Mouse (Mus musculus) megakaryocyte, adult 5-6 weeks (primary cell): Measurements from ENCODE around the gene Fam163a. TPM values are rescaled to one million over a fixed set of nuclear protein-coding genes. Genes with fewer than 3 reads are reported as not detected.

Source experiments
- ATAC-seq: 2 replicates; pipeline ENCODE4 v1.8.0; 2016; ENCODE audit warnings: mild to moderate bottlenecking, inconsistent platforms; ENCODE audit not compliant: poor library complexity, severe bottlenecking
- total RNA-seq, 2 experiments: library from RNA; stranded (forward) in 1 of 2; stranded (reverse) in 1 of 2; fragments of 153-499, 151-499 nt in 1 of 2; fragments of 221-1000, 200-1000 nt in 1 of 2; gene quantifications; 2 replicates each; pipeline versions ENCODE4 v1.2.3 to v1.2.4; 2015 to 2017

Fam163a gene
- total RNA-seq, 2 experiments from 2014 or later: not detected

DNA sequence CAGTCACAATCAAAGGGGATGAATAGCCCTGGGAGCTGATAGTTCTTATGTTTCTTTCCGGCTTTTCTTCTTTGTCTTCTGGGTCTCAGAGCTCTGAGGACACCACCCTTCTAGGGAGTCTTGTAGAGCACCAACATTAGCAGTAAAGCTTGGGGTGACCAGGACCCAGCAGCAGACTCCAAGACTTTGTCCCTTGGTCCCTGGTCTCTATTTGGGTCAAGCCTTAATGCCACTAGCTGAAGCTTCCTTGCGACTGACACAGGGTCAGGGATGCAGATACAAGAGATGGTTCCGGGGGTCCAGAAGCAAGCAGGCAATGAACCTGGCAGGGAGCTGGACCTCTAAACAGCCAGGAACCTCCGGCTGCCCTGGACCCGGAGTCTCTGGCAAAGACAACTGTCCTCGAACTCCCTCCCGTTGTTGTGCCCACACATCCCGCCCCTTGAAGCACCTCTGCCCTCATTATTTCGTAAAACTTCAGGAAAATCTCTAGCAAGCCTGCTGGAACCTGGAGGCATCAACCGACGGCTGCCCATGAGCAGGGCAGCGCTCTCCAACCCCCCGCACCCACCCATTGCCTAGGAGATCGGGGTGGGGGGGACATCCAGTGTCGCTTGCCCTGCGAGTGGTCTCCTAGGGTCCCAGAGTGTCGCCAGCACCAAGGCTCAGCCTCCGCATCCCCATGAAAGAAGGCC is 718 bp downstream of the Fam163a start:
- ATAC-seq: no peak

DNA sequence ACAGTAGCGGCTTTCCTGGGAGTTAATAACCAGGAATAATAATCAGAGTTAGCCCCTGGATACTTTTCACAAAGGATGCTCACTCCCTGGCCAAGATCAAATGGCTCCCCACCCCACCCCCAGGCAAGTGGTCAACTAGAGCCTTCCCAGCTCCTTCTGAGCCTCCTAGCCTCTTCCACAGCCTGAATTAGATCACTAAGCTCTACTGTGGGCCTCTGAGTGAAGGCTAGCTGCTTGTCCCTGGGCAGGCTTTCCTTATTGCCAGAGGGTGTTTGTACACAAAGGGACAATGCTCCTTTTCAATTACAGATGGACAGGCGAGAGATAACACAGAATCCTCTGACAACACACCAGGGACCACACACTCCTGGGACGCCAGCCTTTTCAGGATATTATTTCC is 2.2 kb downstream of the Fam163a start:
- no peak for ATAC-seq

DNA sequence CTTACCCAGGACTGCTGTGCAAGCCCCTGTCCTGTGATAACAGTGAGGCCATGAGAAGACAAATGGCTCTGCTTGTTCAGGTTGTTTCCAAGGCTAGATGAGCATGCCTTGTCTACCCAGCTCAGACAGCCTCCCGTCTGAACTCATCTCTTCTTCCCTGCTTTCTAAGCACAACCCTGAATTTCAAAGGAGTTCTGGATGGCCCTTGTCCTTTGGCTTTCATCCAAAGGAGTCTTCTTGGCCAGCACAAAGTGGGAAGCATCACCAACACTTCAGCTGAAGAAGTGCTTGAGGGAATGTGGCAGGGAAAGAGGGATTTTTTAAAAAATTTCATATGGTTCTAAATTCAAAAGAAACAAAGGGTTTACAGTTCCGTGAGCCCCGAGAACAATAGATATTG is 3.8 kb downstream of the Fam163a start:
- no peak for ATAC-seq

DNA sequence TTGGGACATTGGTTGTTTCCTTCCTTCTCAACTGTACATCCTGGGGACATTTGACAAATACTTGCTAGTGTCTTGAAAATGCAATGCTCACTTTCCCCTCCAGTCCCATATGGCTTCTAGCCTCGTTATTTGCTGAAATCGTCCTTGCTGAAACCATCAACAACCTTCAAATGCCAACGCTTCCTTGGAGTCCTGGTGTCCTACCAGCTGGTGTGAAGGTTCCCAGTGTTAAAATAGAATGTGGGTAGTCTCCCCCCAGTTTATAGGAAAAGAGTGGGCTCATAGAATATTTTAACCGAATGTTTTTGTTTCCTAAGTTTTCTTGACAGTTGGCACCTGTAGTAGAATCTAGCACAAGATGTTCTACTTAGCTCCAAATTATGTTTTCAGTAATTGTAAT is 7.2 kb downstream of the Fam163a start:
- ATAC-seq: no peak

DNA sequence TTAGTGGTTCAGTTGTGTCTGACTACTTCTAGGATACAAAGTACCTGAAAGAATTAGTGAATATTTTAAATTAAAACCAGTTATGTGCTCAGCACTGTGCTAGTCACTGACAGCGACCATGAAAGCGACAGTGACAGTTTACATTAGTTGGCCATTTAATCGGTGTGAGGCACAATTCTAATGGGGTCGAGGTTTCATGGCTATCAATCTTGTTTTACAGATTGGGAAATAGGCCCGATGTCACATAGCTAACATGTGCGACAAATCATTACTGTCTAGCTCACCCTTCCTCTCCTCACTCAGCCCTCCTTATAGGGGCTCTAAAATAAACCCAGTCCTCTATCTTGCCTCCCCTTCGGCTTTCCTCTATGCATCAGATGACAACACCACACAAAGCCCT is 11.5 kb downstream of the Fam163a start:
- no peak for ATAC-seq

DNA sequence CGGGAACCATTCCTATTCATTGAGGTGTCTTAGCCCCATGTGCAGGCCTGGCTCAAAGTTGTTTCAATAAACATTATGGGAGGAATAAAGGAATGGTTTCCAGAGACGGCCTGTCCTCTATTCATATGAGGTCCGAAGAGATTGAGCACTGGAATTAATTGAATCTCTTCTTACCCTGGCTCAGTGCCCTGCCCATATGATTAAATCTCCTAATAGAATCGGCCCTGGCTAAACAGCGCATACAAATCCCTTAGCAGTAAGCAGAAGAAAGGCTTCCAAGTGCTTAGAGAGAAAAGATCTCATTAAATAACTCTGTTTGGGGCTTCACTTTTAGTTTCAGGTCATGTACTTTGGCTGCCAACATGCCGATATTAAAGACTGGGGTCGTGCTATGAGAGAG is 12.0 kb downstream of the Fam163a start:
- no peak for ATAC-seq

DNA sequence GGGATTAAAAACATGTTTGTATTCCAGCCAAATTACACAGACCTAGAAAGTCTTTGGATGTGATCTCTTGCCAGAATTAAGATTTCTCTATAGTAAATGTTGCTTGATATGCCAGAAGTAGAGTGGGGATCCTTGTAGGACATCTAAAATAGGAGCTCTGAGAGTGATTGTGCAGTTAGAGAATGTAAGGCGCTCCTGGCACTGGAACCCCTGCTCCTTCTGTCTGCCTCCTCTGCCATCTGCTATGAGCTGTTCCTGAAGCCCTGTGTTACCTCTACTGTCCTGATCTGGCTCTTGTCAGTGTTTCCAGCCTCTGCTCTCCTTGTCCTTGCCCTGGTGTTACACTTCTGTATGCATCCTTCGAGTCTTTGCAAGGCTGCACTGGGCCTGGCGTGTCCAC is 18.2 kb downstream of the Fam163a start:
- no peak for ATAC-seq

DNA sequence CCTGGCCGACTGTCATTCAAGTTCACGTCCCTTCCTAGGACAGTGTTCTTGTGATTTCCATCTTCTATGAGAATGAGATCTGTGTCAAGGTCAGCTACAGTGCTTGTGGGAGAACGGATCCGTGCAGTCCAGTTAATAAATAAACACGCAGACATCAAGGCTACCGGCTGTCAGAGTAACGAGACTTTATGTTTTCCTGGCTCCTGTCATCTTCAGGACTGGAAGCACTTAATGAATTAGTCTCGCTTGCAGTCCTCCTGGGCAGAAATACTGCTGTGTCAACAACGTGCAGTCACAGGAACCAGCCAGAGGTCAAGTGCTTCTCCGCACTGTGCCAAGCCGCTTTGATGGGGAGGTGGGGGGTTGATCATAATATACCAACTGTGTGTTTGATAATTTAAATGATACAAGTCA is 20.7 kb downstream of the Fam163a start:
- no peak for ATAC-seq

DNA sequence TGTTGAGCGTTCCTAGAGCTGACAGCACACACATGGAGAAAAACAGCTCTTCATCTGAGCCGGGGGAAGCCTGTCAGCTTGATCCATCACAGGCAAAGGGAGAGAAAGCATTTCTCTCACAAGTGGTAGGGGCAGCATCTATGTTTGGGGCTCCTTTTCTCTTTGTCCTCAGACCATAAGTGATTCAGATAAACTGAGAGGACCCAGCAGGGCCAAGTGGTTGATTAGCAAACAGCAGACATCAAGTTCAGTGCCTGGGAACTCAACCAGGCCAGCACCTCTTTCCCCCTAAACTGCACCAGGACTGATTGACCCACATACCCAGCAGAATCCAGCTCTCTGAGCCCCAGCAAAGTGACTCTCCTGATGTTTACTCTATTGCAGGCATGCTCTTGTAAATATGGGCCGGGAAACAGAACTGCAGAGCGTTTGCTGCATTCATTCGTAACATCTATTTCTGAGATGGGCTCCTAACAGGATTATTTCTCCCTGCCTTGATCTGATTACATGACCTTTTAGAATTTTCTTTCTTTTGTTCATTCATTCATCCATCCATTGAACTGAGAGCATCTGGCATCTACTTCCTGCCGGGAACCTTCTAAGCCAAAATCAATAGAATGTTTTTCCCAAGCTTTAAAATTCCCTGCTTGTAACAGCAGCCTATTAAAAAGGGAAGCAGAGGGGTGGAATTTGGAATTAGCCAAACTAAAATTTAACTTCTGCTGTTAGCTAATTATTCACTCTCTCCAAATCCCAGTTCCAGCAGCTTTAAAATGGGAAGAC is 21.5 kb downstream of the Fam163a start:
- ATAC-seq: no peak

DNA sequence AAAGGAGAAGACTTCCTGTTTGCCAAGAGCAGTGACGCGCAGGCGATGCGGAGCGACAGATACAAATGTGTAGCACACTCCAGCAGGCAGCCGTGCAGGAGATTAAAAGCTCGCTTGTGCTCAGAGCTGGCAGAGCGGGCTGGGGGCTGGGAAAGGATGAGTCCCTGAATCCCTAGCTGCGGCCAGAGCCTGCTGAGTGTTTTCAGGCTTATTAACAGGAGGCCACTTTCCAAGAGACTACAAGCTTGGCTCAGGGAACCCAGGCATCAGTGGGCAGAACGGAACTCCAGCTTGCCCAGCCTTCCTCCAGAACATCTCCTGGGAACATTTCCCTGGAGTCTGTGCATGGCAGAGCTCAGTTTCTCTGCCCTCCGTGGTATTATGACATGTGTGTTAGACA is 25.0 kb downstream of the Fam163a start:
- ATAC-seq: no peak

DNA sequence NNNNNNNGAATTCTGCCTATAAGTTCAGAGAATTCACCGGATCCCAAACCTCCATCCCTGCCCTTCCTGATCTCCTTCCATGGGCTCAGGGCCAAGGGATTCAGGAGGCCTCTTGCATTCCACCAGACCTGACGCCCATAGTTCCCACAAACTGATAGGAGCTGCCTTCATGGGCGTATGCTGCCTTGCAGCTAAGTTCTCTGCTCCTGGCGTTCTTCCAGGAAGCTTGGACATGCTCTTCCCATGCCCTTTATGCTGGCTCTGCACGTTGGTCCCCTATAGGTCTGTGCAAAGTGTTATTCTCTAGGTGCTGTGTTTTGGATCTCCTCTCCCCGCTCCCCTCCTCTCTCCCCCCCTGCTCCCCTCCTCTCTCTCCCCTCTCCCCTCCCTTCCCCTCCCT is 36.1 kb downstream of the Fam163a start:
- ATAC-seq: no peak

DNA sequence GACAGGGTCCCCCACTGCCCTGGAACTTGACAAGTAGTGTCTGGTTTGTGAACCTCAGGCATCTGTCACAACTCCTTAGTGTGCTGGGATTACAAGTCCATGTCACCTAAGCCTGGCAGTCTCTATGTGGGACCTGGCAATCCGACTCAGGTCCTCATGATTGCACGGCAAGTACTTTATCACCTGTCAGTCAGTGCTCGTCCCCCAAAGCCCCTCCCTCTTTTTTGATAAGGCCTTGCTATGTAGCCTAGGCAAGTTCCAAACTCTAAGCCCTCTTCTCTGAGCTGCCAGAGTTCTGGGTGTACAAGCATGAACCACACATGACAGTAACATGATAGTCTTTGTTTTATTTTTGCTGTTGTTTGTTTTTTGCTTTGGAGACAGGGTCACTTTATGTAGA is 88.1 kb downstream of the Fam163a start:
- ATAC-seq: no peak

DNA sequence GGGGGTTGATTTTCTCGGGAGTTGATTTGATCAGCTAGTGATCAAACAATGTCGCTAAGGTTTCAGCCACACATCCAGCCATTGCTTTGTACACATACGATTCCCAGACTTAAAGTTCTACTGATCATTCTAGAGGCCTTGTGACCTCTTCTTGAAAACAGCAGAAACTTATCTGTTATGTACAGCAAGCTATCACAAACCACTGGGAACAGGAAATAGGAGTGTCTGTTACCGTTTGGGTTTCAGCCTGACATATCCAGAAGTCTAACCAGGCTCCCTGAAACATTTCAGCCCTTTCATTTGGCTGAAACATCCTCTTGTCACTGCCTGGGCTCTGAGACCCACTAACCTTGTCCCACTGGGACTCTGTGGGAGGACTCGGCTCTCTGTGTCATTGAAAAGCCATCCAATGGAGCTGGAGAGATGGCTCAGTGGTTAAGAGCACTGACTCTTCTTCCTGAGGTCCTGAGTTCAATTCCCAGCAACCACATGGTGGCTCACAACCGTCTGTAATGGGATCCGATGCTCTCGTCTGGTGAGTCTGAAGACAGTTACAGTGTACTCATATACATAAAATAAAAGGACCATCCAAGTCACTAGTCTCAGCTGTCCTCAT is 90.8 kb downstream of the Fam163a start:
- no peak for ATAC-seq

DNA sequence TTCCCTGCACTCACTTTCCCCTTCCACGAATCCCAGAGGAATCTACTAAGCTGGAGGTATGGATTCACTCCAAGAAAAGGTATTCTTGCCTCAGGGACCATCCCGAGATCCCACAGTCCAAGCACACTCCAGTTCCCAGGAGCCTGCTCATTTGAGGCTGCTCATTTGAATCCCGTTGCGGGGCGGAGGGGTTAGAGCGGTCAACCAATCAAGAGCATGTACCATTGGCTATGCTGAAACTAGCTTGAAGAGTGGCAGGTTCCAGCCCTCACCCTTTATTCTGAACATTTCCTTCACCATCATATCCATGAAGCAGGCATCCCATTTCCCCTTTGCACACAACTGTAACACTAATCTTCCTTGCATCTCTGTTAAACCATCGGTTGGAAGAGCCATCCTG is 92.7 kb downstream of the Fam163a start:
- ATAC-seq: no peak

DNA sequence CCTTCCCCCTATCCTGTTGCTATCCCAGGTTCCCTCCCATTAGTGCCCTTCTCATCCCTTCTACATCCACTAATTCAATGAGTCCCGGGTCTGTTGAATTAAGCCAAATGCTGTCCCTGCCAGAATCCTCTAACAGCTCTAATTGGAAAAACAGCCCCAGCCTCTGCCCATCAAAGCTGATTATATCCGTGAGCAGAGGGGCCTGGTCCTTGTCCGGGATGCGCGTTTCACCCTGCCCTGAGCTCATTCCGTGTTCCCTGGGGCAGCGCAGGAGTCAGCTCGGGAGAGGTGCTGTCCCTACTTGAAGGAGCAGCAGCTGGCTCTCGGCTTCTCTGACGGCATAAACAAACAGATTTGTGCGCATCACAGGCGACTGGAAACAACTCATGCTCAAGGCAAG is 93.1 kb downstream of the Fam163a start:
- no peak for ATAC-seq

DNA sequence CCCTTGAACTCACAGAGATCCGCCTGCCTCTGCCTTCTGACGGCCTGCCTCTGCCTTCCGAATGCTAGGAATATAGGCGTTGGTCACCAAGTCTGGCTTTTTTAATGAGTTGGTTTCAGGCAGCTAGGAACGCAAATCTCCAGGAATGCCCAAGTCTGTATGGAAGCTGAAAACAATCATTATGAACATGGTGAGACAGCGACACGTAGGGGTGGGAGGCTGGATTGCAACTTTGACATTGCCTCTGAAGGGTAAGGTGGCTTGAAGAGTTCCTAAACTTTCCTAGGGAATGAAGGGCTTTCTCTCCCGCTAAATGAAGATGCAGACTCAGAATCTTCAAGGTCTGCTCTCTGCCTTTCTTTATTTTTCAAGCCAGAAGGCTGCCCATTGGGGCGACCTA is 93.7 kb downstream of the Fam163a start:
- no peak for ATAC-seq

DNA sequence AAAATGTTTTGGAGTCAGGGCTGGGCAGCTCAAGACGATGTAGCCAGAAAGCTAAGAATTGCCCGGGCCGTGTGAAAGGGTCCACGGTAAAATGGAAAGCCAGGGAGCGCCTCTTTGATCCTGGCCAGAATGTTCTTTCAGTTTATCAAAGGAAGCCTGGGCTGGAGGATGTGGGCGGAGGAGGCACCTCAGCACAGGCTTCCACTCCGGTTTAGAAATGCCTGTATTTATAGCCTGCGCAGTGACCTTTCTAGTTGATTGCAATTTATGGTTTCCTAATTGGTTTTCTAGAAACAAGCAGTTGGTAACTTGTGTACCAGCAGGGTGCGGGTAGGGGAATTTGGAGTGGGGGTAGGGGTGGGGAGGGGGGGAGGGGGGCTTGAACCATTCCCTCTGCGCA is 96.4 kb downstream of the Fam163a start:
- ATAC-seq: no peak

DNA sequence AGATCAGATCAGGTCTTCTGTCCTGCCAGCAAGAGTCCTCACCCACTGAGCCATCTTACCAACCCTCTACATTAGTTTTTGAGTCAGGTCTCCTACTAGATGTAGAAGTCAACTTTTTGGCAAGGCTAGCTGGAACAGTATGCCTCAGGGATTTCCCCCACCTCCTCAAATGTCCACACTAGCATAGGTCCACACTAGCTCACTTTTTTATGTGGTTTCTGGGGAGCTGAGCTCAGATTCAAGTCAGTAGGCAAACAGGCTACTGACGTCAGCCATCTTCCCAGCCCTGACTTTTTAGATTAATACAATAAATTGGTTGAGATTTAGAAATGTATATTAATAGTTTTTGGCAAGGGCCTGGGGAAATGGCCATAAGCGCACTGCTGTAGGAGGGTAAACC is 97.4 kb downstream of the Fam163a start:
- no peak for ATAC-seq

DNA sequence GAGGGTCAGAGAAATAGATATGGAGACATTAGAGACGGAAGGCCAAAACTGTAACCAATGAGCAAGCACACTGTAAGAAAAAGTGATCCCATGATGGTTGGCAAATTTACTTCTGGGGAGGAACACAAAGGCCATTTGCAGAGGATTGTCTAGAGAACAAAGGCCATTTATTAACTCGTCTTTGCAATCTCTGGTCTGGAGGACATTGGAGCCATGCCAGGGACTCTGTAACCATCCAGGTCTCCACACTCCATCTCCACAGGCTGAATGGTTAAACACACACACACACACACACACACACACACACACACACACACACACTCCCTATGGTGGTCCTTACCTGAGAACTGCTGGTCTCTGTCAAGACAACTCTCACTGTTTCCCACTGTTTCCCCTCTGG is 99.4 kb downstream of the Fam163a start:
- no peak for ATAC-seq

DNA sequence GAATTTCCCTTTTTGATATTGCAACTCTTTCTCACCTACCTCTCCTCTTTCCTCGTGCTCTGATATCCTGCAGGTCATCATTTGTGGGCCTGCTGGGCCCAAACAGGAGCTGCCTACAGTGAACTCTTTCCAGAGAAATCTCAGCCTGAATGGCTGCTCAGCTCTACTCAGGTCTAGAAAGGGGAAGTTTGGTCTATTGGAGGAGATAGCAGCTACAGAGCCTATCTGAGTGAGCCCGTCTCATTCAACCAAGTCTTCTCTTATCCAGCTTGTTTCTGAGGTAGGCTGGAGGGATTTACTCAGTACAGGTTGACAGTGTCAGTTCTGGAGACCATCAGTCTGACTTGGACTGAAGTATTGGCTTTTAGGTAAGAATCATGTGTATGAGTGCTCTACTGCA is 101.1 kb downstream of the Fam163a start:
- ATAC-seq: no peak

DNA sequence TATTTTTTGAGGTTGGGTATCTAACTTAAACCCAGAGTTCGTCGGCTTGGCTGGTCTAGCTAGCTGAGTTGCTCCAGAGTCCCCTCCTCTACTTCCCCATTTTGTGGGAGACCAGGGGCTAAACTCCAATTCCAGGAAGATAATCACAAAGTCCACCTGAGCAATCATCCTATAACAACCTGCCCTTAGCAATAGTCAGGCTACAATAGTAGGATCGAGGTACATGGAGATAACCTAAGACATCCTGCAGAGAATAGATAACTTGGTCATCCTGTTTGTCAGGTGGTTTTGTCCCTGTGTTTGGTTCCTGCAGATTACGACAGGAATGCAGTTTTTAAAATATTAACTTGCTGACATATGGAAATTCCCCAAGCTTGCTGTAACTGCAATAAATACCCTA is 113.0 kb downstream of the Fam163a start:
- ATAC-seq: no peak

DNA sequence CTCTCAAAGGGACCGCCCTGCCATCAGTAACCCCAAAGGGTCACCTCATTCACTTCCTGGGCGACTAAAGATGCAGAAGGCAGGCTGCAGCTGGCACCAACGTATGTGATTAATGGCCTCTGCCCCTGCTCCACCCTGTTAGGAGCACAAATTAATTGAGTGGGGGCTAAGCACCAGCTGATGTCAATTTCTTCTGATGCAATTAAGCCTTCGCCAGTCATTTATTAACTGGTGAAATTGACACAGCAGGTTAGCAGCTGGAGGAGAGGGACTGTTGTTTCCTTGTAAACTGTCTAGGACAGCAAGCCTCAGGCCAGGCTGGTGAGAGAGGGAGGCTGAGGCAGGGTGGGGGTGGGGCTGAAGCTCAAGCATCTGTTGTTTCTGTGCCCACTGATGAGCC is 114.8 kb downstream of the Fam163a start:
- no peak for ATAC-seq
